In the genomic region with DNA sequence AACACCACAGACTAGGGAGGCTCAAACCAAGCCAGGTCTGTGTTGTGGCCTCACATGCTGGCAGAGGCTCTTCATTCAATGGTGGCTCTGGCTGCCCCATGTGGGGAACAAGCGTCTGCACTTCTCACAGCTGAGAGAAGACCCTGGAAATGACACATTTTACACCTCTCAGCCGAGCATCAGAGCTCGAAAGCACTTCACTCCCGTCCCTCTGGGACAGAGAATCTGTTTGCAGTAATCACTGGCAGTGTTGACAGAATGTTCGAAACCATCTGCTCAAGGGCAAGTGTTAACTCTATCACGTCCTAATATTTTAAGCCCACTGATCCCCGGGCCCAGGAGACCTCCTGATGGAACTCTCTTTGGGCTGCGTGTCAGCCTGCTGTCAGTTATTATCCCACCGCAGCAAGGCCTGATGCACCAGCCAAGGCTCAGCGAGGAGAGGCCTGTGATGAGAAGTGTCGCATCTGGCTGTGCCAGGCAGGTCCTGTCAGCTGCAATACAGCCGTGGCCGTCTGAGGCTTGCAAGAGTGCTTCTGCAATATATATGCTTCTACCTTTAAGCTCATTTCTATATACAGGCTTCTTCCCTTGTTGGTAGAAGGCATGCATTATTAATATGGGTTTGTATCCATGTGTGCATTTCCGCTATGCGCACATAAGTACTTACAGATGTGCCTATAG, we compare ENCODE assay signal across 13 mouse cellular contexts.
DNase-seq lines count a peak whose midpoint lies in the region; ATAC-seq and TF ChIP-seq lines count a peak whose summit lies in the region.
"Had no signal": no experiment of that assay in that cellular context is flagged by ENCODE, and none has a peak within 500 bp of the region (broad histone marks: within the 10 kb centered on the region; RNA-seq: fewer than 3 reads in every experiment).

No protein-coding gene starts in this region.

- intact Hi-C loops in gastrocnemius, adult 2 months (cut with DNase I), result loop anchor here (10.0 kb wide), 1 partner anchor 1162 kb away; no protein-coding TSS in a partner anchor

- no peaks in the 10 kb centered on the region for H3K9me3 ChIP-seq in embryonic facial prominence, embryonic 12.5 days
- no peaks in the 10 kb centered on the region for H3K9me3 ChIP-seq in forebrain, embryonic 15.5 days
- H3K9me3 ChIP-seq in limb, embryonic 11.5 days (ENCODE audit: control insufficient read depth, low read length), result no peaks in the 10 kb centered on the region
- no peaks in the 10 kb centered on the region for H3K9me3 ChIP-seq in neural tube, embryonic 12.5 days
- H3K9me3 ChIP-seq: stomach, embryonic 15.5 days had no signal

- no peak for TF ChIP-seq CTCF in gastrocnemius, adult 2 months (IDR thresholded peaks at IDR 0.05)

- no peak overlapping the region for H3K4me3 ChIP-seq in embryonic facial prominence, embryonic 12.5 days
- no peak overlapping the region for H3K4me3 ChIP-seq in forebrain, embryonic 15.5 days
- no peak overlapping the region for H3K4me3 ChIP-seq in limb, embryonic 11.5 days (ENCODE audit: low read depth, low read length)
- no peak overlapping the region for H3K4me3 ChIP-seq in neural tube, embryonic 12.5 days
- no peak overlapping the region for H3K4me3 ChIP-seq in gastrocnemius, adult 2 months
- H3K4me3 ChIP-seq: stomach, embryonic 15.5 days had no signal

- ATAC-seq in embryonic facial prominence, embryonic 12.5 days (ENCODE audit: insufficient number of reproducible peaks, insufficient read depth, low FRiP score, low TSS enrichment), result peak; percentile 47; the same call in 1 of the 2 replicates
- ATAC-seq in forebrain, embryonic 15.5 days (replicated peaks), result peak; percentile 70
- ATAC-seq in limb, embryonic 11.5 days (ENCODE audit: insufficient number of reproducible peaks, low FRiP score, low TSS enrichment, low read depth), result peak; percentile 79
- ATAC-seq in neural tube, embryonic 12.5 days (ENCODE audit: low FRiP score, low read depth), result peak; percentile 69; the same call in 1 of the 2 replicates
- ATAC-seq: liver, postnatal 0 days had no signal

- no peak overlapping the region for H3K27ac ChIP-seq in embryonic facial prominence, embryonic 12.5 days
- peak overlapping the region; percentile 20; the same call in 1 of the 2 replicates for H3K27ac ChIP-seq in forebrain, embryonic 15.5 days (replicated peaks)
- H3K27ac ChIP-seq in limb, embryonic 11.5 days (replicated peaks; ENCODE audit: low read depth, low read length), result no peak overlapping the region
- no peak overlapping the region for H3K27ac ChIP-seq in neural tube, embryonic 12.5 days
- no peak overlapping the region for H3K27ac ChIP-seq in gastrocnemius, adult 2 months
- H3K27ac ChIP-seq: stomach, embryonic 15.5 days had no signal

- H3K4me2 ChIP-seq in embryonic facial prominence, embryonic 12.5 days (replicated peaks), result no peak overlapping the region
- no peak overlapping the region for H3K4me2 ChIP-seq in forebrain, embryonic 15.5 days (replicated peaks)
- H3K4me2 ChIP-seq in limb, embryonic 11.5 days (ENCODE audit: low read depth, severe bottlenecking), result no peak overlapping the region
- no peak overlapping the region for H3K4me2 ChIP-seq in neural tube, embryonic 12.5 days (replicated peaks)
- H3K4me2 ChIP-seq: stomach, embryonic 15.5 days had no signal

- DNase-seq in limb, embryonic 11.5 days (ENCODE audit: low spot score), result peak; percentile 35
- no peak for DNase-seq in heart, adult 18-20 months
- no peak for DNase-seq in gastrocnemius, adult 2 months
- no peak for DNase-seq in ovary, postnatal 14 days (ENCODE audit: low spot score)
- DNase-seq: cerebellum, adult 2 months; heart, adult 11 months; kidney, postnatal 4 days; liver, postnatal 0 days; right cerebral cortex, postnatal 25 days had no signal

- H3K9ac ChIP-seq in embryonic facial prominence, embryonic 12.5 days, result no peak overlapping the region
- H3K9ac ChIP-seq in forebrain, embryonic 15.5 days (replicated peaks), result no peak overlapping the region
- H3K9ac ChIP-seq in limb, embryonic 11.5 days (ENCODE audit: low read length), result no peak overlapping the region
- H3K9ac ChIP-seq in neural tube, embryonic 12.5 days, result no peak overlapping the region
- H3K9ac ChIP-seq: liver, postnatal 0 days; stomach, embryonic 15.5 days had no signal

- peaks cover 13% of the 10 kb centered on the region; the same call in 1 of the 2 replicates for H3K4me1 ChIP-seq in embryonic facial prominence, embryonic 12.5 days
- H3K4me1 ChIP-seq in forebrain, embryonic 15.5 days, result peaks cover 35% of the 10 kb centered on the region
- H3K4me1 ChIP-seq in limb, embryonic 11.5 days (ENCODE audit: control insufficient read depth, insufficient read depth, low read length), result peaks cover 10% of the 10 kb centered on the region; the same call in 1 of the 2 replicates
- no peaks in the 10 kb centered on the region for H3K4me1 ChIP-seq in neural tube, embryonic 12.5 days
- H3K4me1 ChIP-seq: stomach, embryonic 15.5 days had no signal

- 30% methylated on average over 15 of the region's 15 CpGs for WGBS in embryonic facial prominence, embryonic 12.5 days
- WGBS in forebrain, embryonic 15.5 days, result 30% methylated on average over 15 of the region's 15 CpGs
- 16% methylated on average over 15 of the region's 15 CpGs for WGBS in limb, embryonic 11.5 days
- 40% methylated on average over 15 of the region's 15 CpGs for WGBS in neural tube, embryonic 12.5 days

- 0 out of 2 replicates have a peak, but pooled peaks cover 4% of the 10 kb centered on the region for H3K27me3 ChIP-seq in embryonic facial prominence, embryonic 12.5 days
- H3K27me3 ChIP-seq in forebrain, embryonic 15.5 days, result no peaks in the 10 kb centered on the region
- peaks cover 49% of the 10 kb centered on the region for H3K27me3 ChIP-seq in limb, embryonic 11.5 days (ENCODE audit: control insufficient read depth, insufficient read depth, low read length)
- 0 out of 2 replicates have a peak, but pooled peaks cover 6% of the 10 kb centered on the region for H3K27me3 ChIP-seq in neural tube, embryonic 12.5 days (replicated peaks)
- H3K27me3 ChIP-seq: stomach, embryonic 15.5 days had no signal

- H3K36me3 ChIP-seq in embryonic facial prominence, embryonic 12.5 days, result no peaks in the 10 kb centered on the region
- no peaks in the 10 kb centered on the region for H3K36me3 ChIP-seq in forebrain, embryonic 15.5 days
- H3K36me3 ChIP-seq in limb, embryonic 11.5 days (ENCODE audit: control insufficient read depth, insufficient read depth, low read length), result no peaks in the 10 kb centered on the region
- H3K36me3 ChIP-seq in neural tube, embryonic 12.5 days, result no peaks in the 10 kb centered on the region
- H3K36me3 ChIP-seq: stomach, embryonic 15.5 days had no signal
